Mouse (Mus musculus) lung, embryonic 15.5 days (tissue): ENCODE results near the gene Pik3r3. TPM values are rescaled to one million over a fixed set of nuclear protein-coding genes. Genes with fewer than 3 reads are reported as not detected.
"Not testable (repeated sequence)": the region's sequence is repeated elsewhere in the genome, so short reads cannot be mapped to it uniquely, and the experiment has no call there.

Experiments
- ATAC-seq: fragments of 200-750 bp; cut with Nextera tagmentation; 2 replicates; pipeline ENCODE4 v1.8.0; 2017; ENCODE audit warnings: moderate number of reproducible peaks, borderline replicate concordance; ENCODE audit not compliant: low FRiP score, low TSS enrichment; ENCODE audit errors: extremely low read depth
- H3K27ac ChIP-seq: fragments of 300-500 bp; sonication (generic); 2 replicates; pipeline ENCODE4 v1.5.1; 2015; ENCODE audit warnings: moderate library complexity, mild to moderate bottlenecking, inconsistent platforms
- H3K27me3 ChIP-seq: fragments of 300-500 bp; sonication (generic); 2 replicates; pipeline ENCODE4 v1.6.1; 2015; ENCODE audit warnings: inconsistent platforms
- H3K36me3 ChIP-seq: fragments of 300-500 bp; sonication (generic); 2 replicates; pipeline ENCODE4 v1.6.1; 2015; ENCODE audit warnings: inconsistent platforms
- H3K4me1 ChIP-seq: fragments of 300-500 bp; sonication (generic); 2 replicates; pipeline ENCODE4 v1.6.1; 2015; ENCODE audit warnings: inconsistent platforms
- H3K4me2 ChIP-seq: fragments of 300-500 bp; sonication (generic); 2 replicates; pipeline ENCODE4 v1.6.1; 2015; ENCODE audit warnings: inconsistent platforms, mild to moderate bottlenecking, moderate library complexity
- H3K4me3 ChIP-seq: fragments of 300-500 bp; sonication (generic); 2 replicates; pipeline ENCODE4 v1.5.1; 2015; ENCODE audit warnings: mild to moderate bottlenecking, inconsistent platforms
- H3K9ac ChIP-seq: fragments of 300-500 bp; sonication (generic); 2 replicates; pipeline ENCODE4 v1.6.1; 2015; ENCODE audit warnings: inconsistent platforms
- H3K9me3 ChIP-seq: fragments of 300-500 bp; sonication (generic); 2 replicates; pipeline ENCODE4 v1.6.1; 2016; ENCODE audit warnings: inconsistent platforms
- WGBS: fragments of 180-500 bp; shearing (Covaris S2); methylation state at CpG from one replicate; pipeline ENCODE4 v1.1.7; 2015; 5-methylcytosine and 5-hydroxymethylcytosine counted together
- polyA plus RNA-seq: library from polyadenylated mRNA; unstranded; fragments of >200 nt; fragmentation: Nextera tagmentation; extraction: Ambion mirVana; gene quantifications from 2 replicates; pipeline ENCODE4 v1.2.1, GENCODE M21; 2015

Pik3r3 gene
- polyA plus RNA-seq, 1 experiment from 2014 or later: 24.5 TPM

- Histone ChIP-seq H3K9ac (no peak overlapping the region), H3K4me1 (no peaks in the 10 kb centered on the region), H3K4me2 (no peak overlapping the region), H3K9me3 (no peaks in the 10 kb centered on the region), H3K4me3 (no peak overlapping the region), H3K27me3 (no peaks in the 10 kb centered on the region), H3K27ac (no peak overlapping the region), H3K36me3 (no peaks in the 10 kb centered on the region)
- ATAC-seq: no peak
- 30% methylated on average over 4 of the region's 4 CpGs for WGBS
Measured at GRCm38 (mm10) chr4:116192286-116192835, 29.1 kb upstream of the Pik3r3 start.

DNA sequence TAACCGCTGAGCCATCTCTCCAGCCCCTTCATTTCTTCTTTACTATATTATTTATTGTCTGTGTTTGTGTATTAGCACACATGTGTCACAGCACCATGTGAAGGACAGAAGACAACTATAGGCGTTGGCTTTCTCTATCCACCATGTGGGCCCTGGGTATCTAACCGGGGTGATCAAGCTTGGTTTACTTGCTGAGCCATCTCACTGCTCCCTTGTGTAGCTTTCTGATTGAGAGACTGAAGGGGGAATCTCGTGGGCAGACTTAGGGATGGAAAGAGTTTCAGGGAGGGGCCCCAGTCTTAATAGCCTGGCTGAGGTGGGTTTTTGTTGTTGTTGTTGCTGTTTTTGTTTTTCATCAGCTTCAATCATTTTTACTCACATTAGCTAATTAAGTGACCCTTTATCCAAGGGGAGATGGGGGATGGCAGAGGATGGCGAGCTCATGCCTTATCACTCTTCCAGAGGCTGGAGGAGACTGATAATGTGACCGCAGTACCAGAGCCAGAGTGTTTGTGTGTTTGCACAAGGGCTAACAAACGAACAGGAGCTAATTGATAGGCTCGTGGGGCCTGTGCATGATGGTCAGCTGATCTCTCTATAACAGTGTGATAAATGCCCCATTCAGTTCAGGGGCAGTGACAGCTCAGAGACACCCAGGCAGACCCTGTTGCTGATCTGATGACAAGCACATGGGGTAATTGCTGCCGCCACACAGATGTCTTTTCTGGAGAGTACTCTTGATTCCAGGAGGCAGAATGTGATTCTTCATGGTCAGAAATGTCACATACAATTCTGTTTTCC is 27.6 kb upstream of the Pik3r3 start:
- H3K36me3 ChIP-seq: no peaks in the 10 kb centered on the region
- no peaks in the 10 kb centered on the region for H3K9me3 ChIP-seq
- H3K4me2 ChIP-seq: no peak overlapping the region
- no peak overlapping the region for H3K27ac ChIP-seq
- no peak overlapping the region for H3K9ac ChIP-seq
- no peak overlapping the region for H3K4me3 ChIP-seq
- H3K4me1 ChIP-seq: no peaks in the 10 kb centered on the region
- WGBS: 42% methylated on average over 9 of the region's 9 CpGs
- ATAC-seq: no peak
- no peaks in the 10 kb centered on the region for H3K27me3 ChIP-seq

DNA sequence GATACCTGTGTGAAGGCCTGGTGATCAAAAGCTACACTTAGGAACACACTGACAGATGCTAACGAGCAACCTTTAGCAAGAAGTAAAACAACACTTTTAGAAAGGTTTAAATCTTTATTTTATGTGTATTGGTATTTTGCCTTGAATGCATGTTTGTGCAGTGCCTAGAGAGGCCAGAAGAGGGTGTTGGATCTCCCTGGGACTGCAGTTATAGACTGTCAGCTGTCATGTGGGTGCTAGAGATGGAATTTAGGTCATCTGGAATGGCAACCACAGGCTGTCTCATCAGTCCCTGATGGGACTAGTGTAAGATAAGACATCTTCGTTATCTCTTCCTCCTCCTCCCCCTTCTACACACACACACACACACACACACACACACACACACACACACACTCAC is 23.0 kb upstream of the Pik3r3 start:
- Histone ChIP-seq H3K36me3 (no peaks in the 10 kb centered on the region), H3K27me3 (no peaks in the 10 kb centered on the region), H3K4me3 (no peak overlapping the region), H3K9ac (no peak overlapping the region), H3K4me2 (no peak overlapping the region), H3K4me1 (no peaks in the 10 kb centered on the region), H3K27ac (no peak overlapping the region), H3K9me3 (no peaks in the 10 kb centered on the region)
- ATAC-seq: no peak
- WGBS: 66% methylated on average over 2 of the region's 2 CpGs

DNA sequence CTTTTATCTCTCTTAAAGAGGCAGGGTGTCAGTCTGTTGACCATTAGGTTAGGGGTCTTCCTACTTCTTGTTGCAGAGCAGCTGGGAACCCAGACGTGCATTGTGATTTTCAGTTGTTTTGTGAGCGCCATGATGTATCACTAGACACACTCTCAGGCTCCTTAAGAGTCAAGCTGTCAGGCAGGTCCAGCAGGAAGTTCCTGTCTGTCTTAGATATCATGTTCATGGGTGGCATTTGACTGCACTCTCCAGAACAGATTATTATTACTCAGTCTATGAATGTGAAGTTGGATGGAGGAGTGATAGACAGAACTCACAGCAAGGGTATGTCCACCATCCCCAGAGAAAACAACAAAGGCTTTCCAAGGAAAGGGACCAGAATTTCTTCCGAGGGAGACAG is 17.0 kb upstream of the Pik3r3 start:
- Histone ChIP-seq H3K27me3 (no peaks in the 10 kb centered on the region), H3K4me1 (no peaks in the 10 kb centered on the region), H3K27ac (no peak overlapping the region), H3K9me3 (no peaks in the 10 kb centered on the region), H3K4me3 (no peak overlapping the region), H3K4me2 (no peak overlapping the region), H3K36me3 (no peaks in the 10 kb centered on the region), H3K9ac (no peak overlapping the region)
- no peak for ATAC-seq
- 45% methylated on average over 3 of the region's 3 CpGs for WGBS

GRCm38 (mm10) chr4:116206531-116206930 is 14.9 kb upstream of the Pik3r3 start:
- Histone ChIP-seq H3K4me3 (no peak overlapping the region), H3K36me3 (no peaks in the 10 kb centered on the region), H3K4me1 (no peaks in the 10 kb centered on the region), H3K4me2 (no peak overlapping the region), H3K9me3 (no peaks in the 10 kb centered on the region), H3K27ac (no peak overlapping the region), H3K27me3 (no peaks in the 10 kb centered on the region), H3K9ac (no peak overlapping the region)
- no peak for ATAC-seq
- WGBS: 72% methylated on average over 4 of the region's 4 CpGs

DNA sequence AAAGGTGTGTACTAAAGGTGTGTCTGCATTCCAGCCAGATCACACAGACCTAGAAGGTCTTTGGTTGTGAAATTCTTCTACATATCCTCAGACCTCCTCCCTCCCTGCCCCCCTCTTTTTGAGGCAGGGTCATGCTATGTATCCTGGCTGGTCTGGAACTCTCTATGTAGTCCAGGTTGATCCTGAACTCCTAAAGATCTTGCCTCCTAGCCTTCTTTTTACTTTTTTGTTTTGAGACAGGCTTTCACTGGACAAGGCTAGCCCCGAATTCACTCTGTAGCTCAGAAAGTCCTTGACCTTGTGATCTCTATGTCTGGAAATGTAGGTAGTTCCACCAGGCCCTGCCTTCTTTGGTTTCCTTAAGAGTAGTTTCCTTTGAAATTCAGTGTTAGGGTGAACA is 12.5 kb upstream of the Pik3r3 start:
- Histone ChIP-seq H3K27me3 (no peaks in the 10 kb centered on the region), H3K9ac (no peak overlapping the region), H3K27ac (no peak overlapping the region), H3K36me3 (no peaks in the 10 kb centered on the region), H3K4me2 (no peak overlapping the region), H3K4me3 (no peak overlapping the region), H3K9me3 (no peaks in the 10 kb centered on the region), H3K4me1 (no peaks in the 10 kb centered on the region)
- no peak for ATAC-seq
- 61% methylated on average over 1 of the region's 1 CpGs for WGBS

GRCm38 (mm10) chr4:116215895-116216605 is 5.4 kb upstream of the Pik3r3 start:
- 80% methylated on average over 2 of the region's 2 CpGs for WGBS
- Histone ChIP-seq H3K9me3 (no peaks in the 10 kb centered on the region), H3K9ac (no peak overlapping the region), H3K36me3 (no peaks in the 10 kb centered on the region), H3K4me1 (peaks cover 4% of the 10 kb centered on the region; the same call in 1 of the 2 replicates), H3K4me3 (no peak overlapping the region), H3K4me2 (no peak overlapping the region), H3K27me3 (no peaks in the 10 kb centered on the region), H3K27ac (no peak overlapping the region)
- no peak for ATAC-seq

DNA sequence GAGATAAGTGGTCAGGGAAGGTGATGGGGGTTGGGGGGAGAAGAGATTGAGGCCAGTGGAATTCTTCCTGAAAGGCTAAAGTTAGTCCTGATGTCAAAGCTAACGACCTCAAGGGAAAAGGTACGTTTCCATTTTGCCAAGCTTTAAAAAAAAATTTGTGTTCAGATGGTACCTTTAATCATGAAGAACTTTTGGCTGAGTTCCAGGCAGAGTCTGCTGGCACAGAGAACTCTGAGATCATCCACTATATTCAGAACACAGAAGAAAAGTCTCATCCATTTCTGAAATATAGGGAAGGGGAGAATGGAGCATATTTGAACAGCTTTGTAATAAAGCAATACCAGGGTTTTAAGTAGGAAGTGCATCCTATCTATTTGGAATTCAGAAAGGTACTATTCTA is 4.4 kb upstream of the Pik3r3 start:
- Histone ChIP-seq H3K4me2 (no peak overlapping the region), H3K9me3 (no peaks in the 10 kb centered on the region), H3K4me1 (peaks cover 4% of the 10 kb centered on the region; the same call in 1 of the 2 replicates), H3K4me3 (no peak overlapping the region), H3K27me3 (no peaks in the 10 kb centered on the region), H3K27ac (no peak overlapping the region), H3K36me3 (no peaks in the 10 kb centered on the region), H3K9ac (no peak overlapping the region)
- no peak for ATAC-seq
- WGBS: 28% methylated on average over 2 of the region's 2 CpGs

- H3K27me3 ChIP-seq, H3K9me3 ChIP-seq, H3K4me1 ChIP-seq, H3K27ac ChIP-seq, H3K4me2 ChIP-seq, H3K36me3 ChIP-seq, ATAC-seq, H3K9ac ChIP-seq, H3K4me3 ChIP-seq: not testable (repeated sequence)
- 87% methylated on average over 1 of the region's 1 CpGs for WGBS
Measured at GRCm38 (mm10) chr4:116217661-116218060, 3.8 kb upstream of the Pik3r3 start.

DNA sequence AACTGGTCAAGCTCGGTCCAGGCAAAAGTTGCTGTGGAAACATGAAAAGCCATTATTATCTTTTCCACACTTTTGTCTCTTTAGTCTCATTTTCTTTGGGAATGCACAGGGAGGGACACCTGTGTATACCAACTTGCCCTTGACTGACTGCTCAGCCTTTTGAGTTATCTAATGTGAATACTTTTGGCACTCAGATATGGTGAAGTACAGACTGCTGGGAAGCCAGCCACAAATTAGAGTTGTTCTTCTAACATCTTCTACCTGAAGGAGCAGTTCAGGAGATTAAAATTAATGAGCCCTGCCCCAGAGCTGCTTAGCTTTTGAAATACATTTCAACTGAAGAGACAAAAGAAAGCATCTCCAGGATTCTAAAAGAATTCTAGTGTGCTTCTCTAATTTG is 2.4 kb upstream of the Pik3r3 start:
- Histone ChIP-seq H3K9ac (no peak overlapping the region), H3K4me2 (no peak overlapping the region), H3K36me3 (no peaks in the 10 kb centered on the region), H3K4me3 (no peak overlapping the region), H3K27ac (no peak overlapping the region), H3K9me3 (no peaks in the 10 kb centered on the region), H3K27me3 (no peaks in the 10 kb centered on the region), H3K4me1 (peaks cover 7% of the 10 kb centered on the region; the same call in 1 of the 2 replicates)
- ATAC-seq: no peak
- WGBS: 88% methylated on average over 1 of the region's 1 CpGs

DNA sequence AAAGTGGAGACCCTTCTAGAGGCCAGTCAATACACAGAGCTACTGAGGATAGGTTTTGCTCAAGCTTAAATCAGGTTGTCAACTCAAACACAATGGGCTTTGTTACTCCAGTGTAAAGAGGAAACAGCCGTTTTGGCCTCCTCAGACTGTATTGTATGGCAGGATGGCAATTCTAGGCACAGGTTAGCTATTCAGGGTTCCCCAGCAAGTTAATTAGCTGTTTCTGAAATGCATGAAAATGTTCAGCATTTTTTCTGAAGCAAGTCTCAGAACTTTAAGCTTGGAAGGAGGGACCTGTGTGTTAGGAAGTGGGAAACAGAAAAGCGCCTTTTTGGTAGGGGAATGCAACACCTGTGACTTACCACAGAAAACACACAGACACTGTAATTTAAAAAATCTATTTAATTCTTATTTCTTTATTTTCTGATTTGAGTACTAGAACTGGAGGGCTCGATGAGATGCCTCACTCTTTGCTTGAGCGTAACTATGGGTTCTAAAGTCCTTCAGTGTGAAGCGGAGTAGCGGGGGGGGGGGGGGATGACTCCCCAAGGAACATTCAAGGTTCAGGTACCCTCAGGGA is 1.3 kb upstream of the Pik3r3 start:
- 3% methylated on average over 6 of the region's 6 CpGs for WGBS
- Histone ChIP-seq H3K27ac (peak overlapping the region; percentile 99), H3K27me3 (no peaks in the 10 kb centered on the region), H3K9me3 (no peaks in the 10 kb centered on the region), H3K4me2 (peak overlapping the region; percentile 60), H3K4me1 (peaks cover 7% of the 10 kb centered on the region; the same call in 1 of the 2 replicates), H3K9ac (peak overlapping the region; percentile 86), H3K4me3 (peak overlapping the region; percentile 69), H3K36me3 (no peaks in the 10 kb centered on the region)
- ATAC-seq: no peak

DNA sequence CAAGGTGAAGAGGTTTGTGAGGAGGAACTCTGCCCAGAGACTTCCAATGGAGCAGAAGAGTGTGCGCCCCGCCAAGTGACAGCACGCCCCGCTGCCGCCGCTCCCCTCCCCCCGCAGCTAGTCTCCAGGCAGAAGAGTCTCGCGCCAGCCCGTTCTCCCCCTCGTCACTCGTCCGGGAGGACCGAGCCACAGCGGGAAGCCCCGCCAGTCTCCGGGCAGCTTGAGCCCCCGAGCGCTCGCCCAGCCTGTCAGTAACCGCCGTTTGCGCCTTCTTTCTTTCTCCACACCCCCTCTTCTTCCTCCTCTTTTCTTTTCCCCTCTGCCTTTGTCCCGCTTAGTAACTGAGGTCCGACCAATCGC is 658 bp upstream of the Pik3r3 start:
- H3K36me3 ChIP-seq: no peaks in the 10 kb centered on the region
- no peaks in the 10 kb centered on the region for H3K27me3 ChIP-seq
- peak overlapping the region; percentile 86 for H3K9ac ChIP-seq
- no peaks in the 10 kb centered on the region for H3K9me3 ChIP-seq
- ATAC-seq: peak; percentile 72
- peak overlapping the region; percentile 99 for H3K27ac ChIP-seq
- under 1% methylated on average over 22 of the region's 26 CpGs for WGBS
- H3K4me2 ChIP-seq: peak overlapping the region; percentile 60
- H3K4me3 ChIP-seq: peak overlapping the region; percentile 69
- H3K4me1 ChIP-seq: peaks cover 7% of the 10 kb centered on the region; the same call in 1 of the 2 replicates
